Mouse (Mus musculus) embryonic stem cell, embryonic (primary cell): ENCODE data around the gene Cdkl5.
"Not testable (repeated sequence)": the region's sequence is repeated elsewhere in the genome, so short reads cannot be mapped to it uniquely, and the experiment has no call there.

Experiments
- CTCF ChIA-PET, 4 experiments: fragments of 300-600 bp in 2 of 4; fragments of 350-600 bp in 2 of 4; sonication (Branson Sonifier 250); formaldehyde crosslinking; loops; one replicate each; lab custom pipeline; 2022; ENCODE audit warnings: inconsistent platforms in 2 of 4; lab: Charles Lee
- POLR2A ChIA-PET, 4 experiments: fragments of 300-600 bp in 2 of 4; fragments of 350-600 bp in 2 of 4; sonication (Branson Sonifier 250); formaldehyde crosslinking; loops; one replicate each; lab custom pipeline; 2022; ENCODE audit warnings: antibody characterized with exemption in 4 of 4, inconsistent platforms in 1 of 4; lab: Charles Lee

The Cdkl5 gene

GRCm38 (mm10) chrX:160935541-160935940 is 59.0 kb downstream of the Cdkl5 start:
- ChIA-PET POLR2A (no interaction called here), CTCF (interaction anchor here in 1 of 4 experiments (1.0 kb wide), 1 partner anchor 97 kb away, joined by 4 read pairs; no protein-coding TSS in a partner anchor)

DNA sequence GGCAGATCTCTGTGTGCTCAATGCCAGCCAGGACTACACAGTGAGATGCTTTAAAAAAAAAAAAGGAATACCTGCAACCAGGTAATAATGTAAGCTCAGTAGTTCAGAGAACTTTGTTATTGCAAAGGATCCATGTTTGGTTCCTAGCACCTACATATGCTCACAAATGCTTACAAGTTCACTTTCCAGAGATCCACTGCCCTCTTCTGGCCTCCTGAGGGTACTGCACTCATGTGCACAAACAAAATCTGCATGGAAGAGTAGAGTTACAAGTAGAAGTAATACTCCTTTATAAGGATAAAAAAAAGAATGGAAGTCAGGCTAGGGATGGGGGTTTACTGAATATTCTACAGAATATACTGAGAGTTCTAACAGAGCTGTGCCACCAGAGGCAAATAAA is 63.8 kb downstream of the Cdkl5 start:
- ChIA-PET CTCF (no interaction called here), POLR2A (no interaction called here)

GRCm38 (mm10) chrX:160928870-160929269 is 65.6 kb downstream of the Cdkl5 start:
- CTCF ChIA-PET: no interaction called here
- POLR2A ChIA-PET: no interaction called here

GRCm38 (mm10) chrX:160919022-160919637 is 75.4 kb downstream of the Cdkl5 start:
- ChIA-PET CTCF (no interaction called here), POLR2A (no interaction called here)

- ChIA-PET CTCF (no interaction called here), POLR2A (no interaction called here)
Observed at GRCm38 (mm10) chrX:160906952-160907351, 87.6 kb downstream of the Cdkl5 start, which contains the start of gene Gja6. Gene Gja6, minus strand, starts transcription at chrX:160907052.

DNA sequence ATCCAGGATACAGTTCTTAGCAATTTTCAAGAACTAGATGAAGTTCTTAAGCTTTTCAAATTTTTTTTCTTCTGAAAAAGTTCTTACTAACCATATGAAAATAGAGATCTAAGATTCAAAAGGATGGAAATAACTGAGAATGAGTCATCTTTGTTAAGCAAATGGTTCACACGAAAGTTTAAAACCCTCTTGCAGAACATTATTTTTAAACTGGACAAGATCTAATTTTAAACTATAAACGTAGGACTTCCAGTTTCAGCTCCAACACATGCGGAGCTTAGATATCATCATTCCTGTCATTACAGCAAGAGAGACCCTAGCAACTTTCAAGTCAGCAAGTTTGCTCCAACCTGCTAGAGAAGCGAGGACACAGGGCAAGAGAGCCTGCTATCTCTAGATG is 88.0 kb downstream of the Cdkl5 start:
- POLR2A ChIA-PET: no interaction called here
- CTCF ChIA-PET: no interaction called here

DNA sequence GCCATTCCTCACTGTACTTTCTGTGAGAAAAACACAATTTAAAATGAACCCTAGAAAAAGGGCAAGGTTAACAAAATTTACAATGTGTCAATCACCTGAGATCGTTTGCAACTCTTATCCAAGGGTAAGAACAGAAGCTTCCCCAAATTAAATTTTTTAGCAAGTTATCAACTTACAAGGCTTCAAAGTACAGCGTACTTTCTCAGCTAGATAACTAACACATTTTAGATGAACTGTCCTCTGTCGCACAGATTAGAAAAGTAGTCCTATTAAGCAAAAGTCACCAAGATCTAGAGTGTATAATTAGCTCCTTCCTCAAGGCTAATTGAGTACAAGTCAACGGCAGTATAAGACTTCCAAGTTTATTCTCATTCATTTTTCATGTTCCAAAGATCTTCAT is 88.6 kb downstream of the Cdkl5 start:
- ChIA-PET CTCF (no interaction called here), POLR2A (no interaction called here)

- POLR2A ChIA-PET: no interaction called here
- CTCF ChIA-PET: no interaction called here
Observed at GRCm38 (mm10) chrX:160905041-160905678, 89.3 kb downstream of the Cdkl5 start.

GRCm38 (mm10) chrX:160901118-160901517 is 93.4 kb downstream of the Cdkl5 start:
- ChIA-PET POLR2A (no interaction called here), CTCF (no interaction called here)

DNA sequence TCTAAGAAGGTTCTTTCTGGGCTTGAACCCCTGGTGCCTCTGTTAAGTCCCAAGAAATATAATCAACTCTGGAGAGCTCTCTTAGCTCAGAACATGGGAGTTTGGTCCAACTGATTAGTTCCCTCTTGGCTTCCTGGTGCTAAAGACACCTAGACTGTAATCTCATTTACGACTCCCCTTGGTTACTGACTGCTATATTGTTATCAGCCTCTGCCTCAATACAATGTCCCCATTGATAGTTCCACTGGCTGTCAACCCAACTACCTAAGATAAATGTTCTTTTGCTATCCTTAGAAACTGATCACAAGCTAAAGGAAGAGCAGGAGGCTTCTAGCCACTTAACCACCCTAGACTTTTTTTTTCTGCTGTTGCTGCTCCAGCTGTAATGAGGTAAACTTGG is 102.4 kb downstream of the Cdkl5 start:
- ChIA-PET POLR2A (no interaction called here), CTCF (no interaction called here)

DNA sequence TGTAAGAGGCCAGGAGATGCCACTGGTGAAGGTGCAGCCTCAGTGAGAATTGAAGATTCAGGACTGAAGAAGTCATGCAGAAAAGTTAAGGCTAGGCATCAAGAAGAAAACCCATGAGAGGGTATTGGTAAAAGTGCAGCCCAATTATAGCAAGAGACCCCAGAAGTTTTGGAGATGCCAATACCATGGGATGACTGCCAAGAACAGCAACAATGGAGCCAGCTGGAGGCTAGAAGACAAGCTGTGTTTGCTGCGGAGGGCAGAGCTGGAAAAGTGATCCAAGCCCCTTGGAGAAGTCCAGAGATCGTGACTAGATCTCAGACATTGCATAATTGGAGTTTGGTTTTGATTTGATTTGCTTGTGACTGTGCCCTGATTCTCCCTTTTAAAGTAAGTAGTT is 108.2 kb downstream of the Cdkl5 start:
- ChIA-PET CTCF (no interaction called here), POLR2A (no interaction called here)

DNA sequence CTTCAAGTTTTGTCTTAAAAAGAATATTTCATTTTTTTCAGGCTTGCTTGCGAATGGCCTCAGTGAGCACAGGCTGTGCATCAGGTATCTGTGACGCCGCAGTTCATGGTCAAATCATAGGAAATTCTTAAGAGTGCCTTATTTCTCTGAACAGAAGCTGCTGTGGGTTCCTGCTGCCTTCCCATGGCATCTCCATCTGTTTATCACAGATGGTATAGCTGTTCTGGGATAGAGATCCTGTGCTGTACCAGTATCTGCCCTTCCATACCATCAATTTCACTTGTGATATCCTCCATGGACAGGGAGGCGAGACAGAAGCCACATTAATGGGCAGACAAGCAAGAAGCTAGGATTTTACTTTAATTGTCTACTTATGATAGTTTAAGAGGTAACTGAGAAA is 127.9 kb downstream of the Cdkl5 start:
- CTCF ChIA-PET: no interaction called here

GRCm38 (mm10) chrX:160865022-160865421 is 129.5 kb downstream of the Cdkl5 start:
- ChIA-PET POLR2A (no interaction called here), CTCF (no interaction called here)

More for the DNA sequence above, 127.9 kb downstream of the Cdkl5 start:
- POLR2A ChIA-PET: no interaction called here

- ChIA-PET CTCF (no interaction called here), POLR2A (no interaction called here)
Observed at GRCm38 (mm10) chrX:160863689-160864383, 130.7 kb downstream of the Cdkl5 start.

DNA sequence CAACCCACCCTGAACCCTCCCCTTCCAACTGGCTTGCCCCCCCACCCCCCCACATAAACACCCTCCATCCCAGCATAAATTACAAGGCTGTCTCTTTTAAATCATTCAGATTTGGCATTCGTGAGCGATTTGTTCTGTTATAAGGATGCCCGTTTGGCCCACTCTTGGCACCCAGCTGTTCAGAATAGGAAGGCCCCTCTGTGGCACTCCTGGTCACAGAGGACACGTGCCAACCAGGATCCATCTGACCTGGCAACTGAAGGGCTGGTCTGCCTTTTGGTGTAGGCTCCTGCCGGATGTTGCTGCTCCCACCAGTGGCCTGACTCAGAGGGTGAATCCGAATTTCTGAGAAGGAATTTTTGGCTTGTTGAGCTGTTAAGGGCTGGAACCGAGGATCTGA is 186.3 kb downstream of the Cdkl5 start:
- POLR2A ChIA-PET: no interaction called here
- CTCF ChIA-PET: no interaction called here

GRCm38 (mm10) chrX:160804409-160805150 is 189.9 kb downstream of the Cdkl5 start:
- ChIA-PET POLR2A (no interaction called here), CTCF (no interaction called here)

DNA sequence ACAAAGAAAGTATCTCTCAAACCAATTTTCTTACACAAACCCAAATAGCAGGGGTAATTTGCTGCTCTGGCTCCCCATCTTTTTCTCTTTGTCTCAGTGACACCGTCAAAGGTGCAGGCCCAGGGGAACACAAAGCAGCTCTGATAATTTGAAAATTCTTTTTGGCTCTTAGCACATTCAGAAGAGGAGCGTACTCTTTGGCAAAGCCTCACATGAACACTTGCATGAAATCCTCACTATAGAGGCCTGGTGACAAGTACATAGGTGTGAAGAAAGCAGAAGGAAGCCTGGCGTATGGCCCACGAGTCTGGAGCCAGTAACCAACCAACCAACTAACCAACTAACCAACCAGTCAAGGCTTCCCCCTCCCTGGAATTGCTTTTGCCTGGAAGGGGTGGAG is 199.6 kb downstream of the Cdkl5 start:
- POLR2A ChIA-PET: no interaction called here
- CTCF ChIA-PET: no interaction called here

DNA sequence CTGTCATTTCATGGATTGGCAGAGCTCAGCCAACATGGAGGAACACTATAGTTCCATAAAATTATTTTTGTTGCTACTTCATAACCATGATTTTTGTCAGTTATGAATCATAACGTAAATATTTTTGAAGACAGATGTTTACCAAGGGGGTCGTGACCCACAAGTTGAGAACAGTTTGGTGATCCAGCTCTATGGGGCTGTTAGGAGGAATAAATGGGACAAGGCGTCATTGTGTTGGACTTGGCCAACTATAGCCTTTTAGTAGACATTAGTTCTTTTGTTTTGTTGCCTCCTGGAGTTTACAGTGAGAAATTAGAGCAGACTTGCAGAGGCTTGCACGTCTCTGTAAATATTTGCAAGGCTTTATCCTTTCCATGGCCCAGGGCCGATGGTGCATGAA is 212.2 kb downstream of the Cdkl5 start:
- CTCF ChIA-PET: interaction anchor here in 1 of 4 experiments (0.7 kb wide), 1 partner anchor 1339 kb away, joined by 3 read pairs; no protein-coding TSS in a partner anchor
- POLR2A ChIA-PET: no interaction called here

DNA sequence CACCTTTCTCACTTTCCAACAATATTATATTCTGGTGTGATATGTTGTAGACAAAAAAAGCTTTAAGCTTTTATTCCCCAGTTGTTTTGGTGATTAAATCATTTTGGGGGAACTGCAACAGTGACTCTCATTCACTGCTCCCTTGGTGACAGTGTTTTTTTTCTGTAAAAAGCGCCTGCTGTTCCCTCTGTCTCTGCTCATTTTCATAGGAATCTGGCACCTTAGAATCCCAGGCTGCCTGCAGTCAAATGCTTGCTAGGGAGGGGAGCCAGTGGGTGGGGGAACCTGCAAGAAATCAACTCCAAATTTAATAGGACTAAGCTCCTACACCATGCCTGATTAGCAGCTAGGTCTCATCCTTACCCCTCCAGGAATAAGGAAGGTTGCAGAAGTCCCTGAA is 221.5 kb downstream of the Cdkl5 start:
- ChIA-PET POLR2A (no interaction called here), CTCF (no interaction called here)

- POLR2A ChIA-PET, CTCF ChIA-PET: not testable (repeated sequence)
Observed at GRCm38 (mm10) chrX:160769622-160770021, 224.9 kb downstream of the Cdkl5 start.
